Mouse (Mus musculus) gastrocnemius, postnatal 25 days (tissue): ENCODE data around the gene S100a16. TPM values are rescaled to one million over a fixed set of nuclear protein-coding genes. Genes with fewer than 3 reads are reported as not detected.

ENCODE experiments used
- DNase-seq: peaks from one replicate; pipeline ENCODE4 v3.0.0; 2022
- total RNA-seq, 2 experiments: library from RNA; stranded (reverse); gene quantifications; 1 replicate in 1 of 2; 2 replicates in 1 of 2; pipeline ENCODE4 v1.2.3; 2021

The S100a16 gene
- total RNA-seq, 2 experiments from 2014 or later, result 62.7 to 69.8 TPM

GRCm38 (mm10) chr3:90585595-90585994, 48.5 kb downstream of the S100a16 start:
- DNase-seq, result peak; percentile 56

GRCm38 (mm10) chr3:90586016-90586643, 49.1 kb downstream of the S100a16 start:
- DNase-seq, result no peak

- peak; percentile 86 for DNase-seq
Measured at GRCm38 (mm10) chr3:90586906-90587305, 49.9 kb downstream of the S100a16 start.

GRCm38 (mm10) chr3:90587361-90588101, 50.5 kb downstream of the S100a16 start:
- DNase-seq, result no peak

- DNase-seq, result no peak
Measured at GRCm38 (mm10) chr3:90589390-90589789, 52.3 kb downstream of the S100a16 start.

- no peak for DNase-seq
Measured at GRCm38 (mm10) chr3:90589947-90590346, 52.9 kb downstream of the S100a16 start, which contains the start of gene S100a2. Gene S100a2, plus strand, starts transcription at chr3:90590247.

Other genes starting within 250 kb of the S100a16 start
- 10 to 100 TPM; 37.2 to 40.0 TPM for gene Gatad2b, start 244.1 kb upstream of the S100a16 start, total RNA-seq
- gene Slc27a3, start 147.3 kb upstream of the S100a16 start, total RNA-seq, result 1 to 10 TPM; 1.5 to 1.7 TPM
- 10 to 100 TPM; 14.5 to 15.9 TPM for gene Ints3, start 103.6 kb upstream of the S100a16 start, total RNA-seq
- gene Npr1, start 71.4 kb upstream of the S100a16 start, total RNA-seq, result 10 to 100 TPM in 1 of 2 experiments, 1 to 10 TPM in 1; 7.7 to 10.8 TPM
- 10 to 100 TPM; 23.4 to 25.6 TPM for gene Ilf2, start 61.1 kb upstream of the S100a16 start, total RNA-seq
- gene Snapin, start 46.2 kb upstream of the S100a16 start, total RNA-seq, result 10 to 100 TPM; 57.4 to 60.0 TPM
- 10 to 100 TPM; 86.0 to 86.1 TPM for gene Chtop, start 27.8 kb upstream of the S100a16 start, total RNA-seq
- gene S100a1, start 22.9 kb upstream of the S100a16 start, total RNA-seq, result 100 to 1,000 TPM; 112 to 150 TPM
- gene S100a13, start 22.8 kb upstream of the S100a16 start, total RNA-seq, result 10 to 100 TPM in 1 of 2 experiments, 1 to 10 TPM in 1; 9.5 to 16.8 TPM
- gene S100a14, start 10.4 kb upstream of the S100a16 start, total RNA-seq, result under 1 TPM; 0.29 to 0.67 TPM
- gene S100a3, start 23.3 kb downstream of the S100a16 start, total RNA-seq, result not detected
- gene S100a2, start 53.0 kb downstream of the S100a16 start, total RNA-seq, result not detected
- not detected for gene Gm42674, start 64.7 kb downstream of the S100a16 start, total RNA-seq
- gene S100a4, start 66.5 kb downstream of the S100a16 start, total RNA-seq, result 10 to 100 TPM; 11.3 to 23.2 TPM
- not detected for gene S100a5, start 71.3 kb downstream of the S100a16 start, total RNA-seq
- gene S100a6, start 75.6 kb downstream of the S100a16 start, total RNA-seq, result 100 to 1,000 TPM in 1 of 2 experiments, 10 to 100 TPM in 1; 65.8 to 112 TPM
- under 1 TPM; 0.20 to 0.43 TPM for gene S100a7a, start 116.8 kb downstream of the S100a16 start, total RNA-seq
- not detected for gene S100a8, start 131.7 kb downstream of the S100a16 start, total RNA-seq
- gene S100a9, start 158.5 kb downstream of the S100a16 start, total RNA-seq, result under 1 TPM in 1 of 2 experiments, not detected in 1; 0.59 TPM
- gene Pglyrp4, start 189.7 kb downstream of the S100a16 start, total RNA-seq, result not detected
- not detected for gene Gm5849, start 240.6 kb downstream of the S100a16 start, total RNA-seq